Mouse (Mus musculus) erythroblast, embryonic 14.5 days (primary cell): ENCODE measurements around the gene Sbk3.

Experiments used
- GATA1 ChIP-seq: IDR thresholded peaks from 2 replicates; pipeline ENCODE4 v1.6.1; 2012; ENCODE audit warnings: low read length, inconsistent platforms, mixed read lengths
- TAL1 ChIP-seq: IDR thresholded peaks from 3 replicates; pipeline ENCODE4 v1.6.1; 2012; ENCODE audit warnings: low read length, inconsistent platforms, mixed read lengths

GRCm38 (mm10) chr7:5016057-5016456 is 45.1 kb upstream of the Sbk3 start:
- TF ChIP-seq GATA1, result no peak
- TF ChIP-seq TAL1, result no peak
